Mouse (Mus musculus): Measurements from ENCODE around the gene Olfr786.

Gene Olfr786

GRCm38 (mm10) chr10:129427006-129427405 lies at the start of gene Olfr786:
TSS of gene Olfr786 (plus strand) at chr10:129427306.
- DNase-seq (ENCODE audit: low spot score), result no peak

- DNase-seq (ENCODE audit: low spot score), result no peak
Observed at GRCm38 (mm10) chr10:129383783-129384182, 43.3 kb upstream of the Olfr786 start, which contains the start of gene Olfr784. TSS of gene Olfr784 (plus strand) at chr10:129384083.

- DNase-seq (ENCODE audit: low spot score), result no peak
Observed at GRCm38 (mm10) chr10:129400892-129401291, 26.2 kb upstream of the Olfr786 start.

- DNase-seq (ENCODE audit: low spot score), result no peak
Observed at GRCm38 (mm10) chr10:129405126-129405525, 22.0 kb upstream of the Olfr786 start, which contains the start of gene Olfr785. TSS of gene Olfr785 (plus strand) at chr10:129405426.

- no peak for DNase-seq (ENCODE audit: low spot score)
Observed at GRCm38 (mm10) chr10:129461562-129461961, 34.5 kb downstream of the Olfr786 start, which contains the start of gene Olfr787. TSS of gene Olfr787 (plus strand) at chr10:129461862.

GRCm38 (mm10) chr10:129470698-129471097 lies 43.6 kb downstream of the Olfr786 start, which contains the start of gene Olfr788:
TSS of gene Olfr788 (plus strand) at chr10:129470998.
- DNase-seq (ENCODE audit: low spot score), result no peak

GRCm38 (mm10) chr10:129473256-129473655 lies 46.1 kb downstream of the Olfr786 start:
- DNase-seq (ENCODE audit: low spot score), result no peak

GRCm38 (mm10) chr10:129473723-129474122 lies 46.6 kb downstream of the Olfr786 start:
- DNase-seq (ENCODE audit: low spot score), result no peak

- no peak for DNase-seq (ENCODE audit: low spot score)
Observed at GRCm38 (mm10) chr10:129484452-129484851, 57.3 kb downstream of the Olfr786 start, which contains the start of gene Olfr789. TSS of gene Olfr789 (plus strand) at chr10:129484752.
